Mouse (Mus musculus): ENCODE results near the gene Snrnp27. TPM values are rescaled to one million over a fixed set of nuclear protein-coding genes. Genes with fewer than 3 reads are reported as not detected.

The Snrnp27 gene
- polyA plus RNA-seq, 1 experiment: 65.6 TPM

DNA sequence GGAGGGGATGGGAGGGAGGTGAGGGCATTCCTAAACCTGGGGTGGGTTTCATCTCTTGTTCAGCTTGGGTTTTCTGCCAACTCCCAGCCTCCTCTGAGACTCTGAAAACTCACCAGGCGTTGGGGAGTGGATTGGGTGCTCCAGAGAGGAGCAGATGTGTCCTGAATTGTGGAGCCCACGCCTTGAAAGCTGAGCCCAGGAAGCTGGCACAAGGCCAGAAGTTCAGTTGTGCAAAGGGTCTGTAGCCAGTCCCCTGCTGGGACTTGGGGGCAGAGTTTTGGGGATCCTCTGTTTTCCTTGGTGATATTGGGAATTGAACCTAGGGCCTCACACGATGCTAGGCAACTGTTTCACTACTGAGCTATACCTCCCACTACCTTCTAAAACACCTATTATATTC, 54.2 kb downstream of the Snrnp27 start:
- no peaks in the 10 kb centered on the region; the same call in 1 of the 2 replicates for H3K4me1 ChIP-seq (ENCODE audit: control insufficient read depth, insufficient read depth, low read length)

DNA sequence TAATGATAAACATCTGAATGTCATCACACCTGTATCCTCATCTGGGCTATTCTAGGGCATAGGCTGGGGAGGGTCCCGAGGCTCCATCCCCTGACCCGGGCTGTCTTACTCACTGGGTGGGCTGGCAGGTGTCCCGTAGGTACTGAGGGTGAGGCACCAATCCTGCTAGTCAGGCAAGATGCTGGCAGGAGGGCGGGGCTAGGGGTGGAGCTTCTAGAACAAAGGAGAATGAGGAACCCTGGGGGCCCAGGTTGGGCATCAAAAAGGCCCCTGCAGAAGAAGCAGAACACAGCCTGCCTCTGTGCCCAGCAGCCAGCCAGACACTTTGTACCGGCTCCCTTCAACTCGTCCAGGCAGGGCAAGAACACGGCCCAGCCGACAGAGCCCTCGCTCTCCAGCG, 56.4 kb downstream of the Snrnp27 start, which contains the start of gene Asprv1:
TSS of gene Asprv1 (plus strand) at position 219 of the 400 bp plus-strand sequence.
- Histone ChIP-seq H3K4me1 (ENCODE audit: control insufficient read depth, insufficient read depth, low read length) (no peaks in the 10 kb centered on the region; the same call in 1 of the 2 replicates), H3K27ac (ENCODE audit: insufficient read depth, low read length) (no peak within 1 kb of the TSS), H3K4me3 (ENCODE audit: insufficient read depth, low read length) (no peak within 1 kb of the TSS)
- TF ChIP-seq CTCF (IDR thresholded peaks at IDR 0.05; ENCODE audit: borderline replicate concordance, insufficient read depth, low read length) (no peak), POLR2A (IDR thresholded peaks at IDR 0.05; ENCODE audit: low read depth, low read length) (no peak)

More for the DNA sequence above, 54.2 kb downstream of the Snrnp27 start:
- H3K4me3 ChIP-seq (ENCODE audit: insufficient read depth, low read length): no peak overlapping the region
- no peak for TF ChIP-seq CTCF (IDR thresholded peaks at IDR 0.05; ENCODE audit: borderline replicate concordance, insufficient read depth, low read length)
- no peak for TF ChIP-seq POLR2A (IDR thresholded peaks at IDR 0.05; ENCODE audit: low read depth, low read length)
- no peak overlapping the region for H3K27ac ChIP-seq (ENCODE audit: insufficient read depth, low read length)

Other genes with a start within 250 kb of the Snrnp27 start
- 9.6 and 9.7 TPM in 2 replicates for gene C87436, start 246.1 kb downstream of the Snrnp27 start, polyA plus RNA-seq (2011; ENCODE audit: insufficient read length, low read depth, missing spikeins)
- 176 and 186 TPM in 2 replicates for gene Pcbp1, start 158.2 kb downstream of the Snrnp27 start, polyA plus RNA-seq (2011; ENCODE audit: insufficient read length, low read depth, missing spikeins)
- gene Asprv1, start 56.4 kb downstream of the Snrnp27 start, polyA plus RNA-seq (2011; ENCODE audit: insufficient read length, low read depth, missing spikeins): not detected in 2 replicates
- 5.4 and 5.8 TPM in 2 replicates for gene Mxd1, start 15.4 kb downstream of the Snrnp27 start, polyA plus RNA-seq (2011; ENCODE audit: insufficient read length, low read depth, missing spikeins)
- 26.1 and 34.9 TPM in 2 replicates for gene Gmcl1, start 48.9 kb upstream of the Snrnp27 start, polyA plus RNA-seq (2011; ENCODE audit: insufficient read length, low read depth, missing spikeins)
- gene Anxa4, start 109.1 kb upstream of the Snrnp27 start, polyA plus RNA-seq (2011; ENCODE audit: insufficient read length, low read depth, missing spikeins): 87.3 and 105 TPM in 2 replicates
- 66.8 and 73.3 TPM in 2 replicates for gene Aak1, start 165.0 kb upstream of the Snrnp27 start, polyA plus RNA-seq (2011; ENCODE audit: insufficient read length, low read depth, missing spikeins)

Measured in embryonic fibroblast, embryonic 13.5 days (primary cell).